Mouse (Mus musculus) retina, adult 2 months (tissue): ENCODE measurements around the gene Gm10912.
"Not testable (repeated sequence)": the region's sequence is repeated elsewhere in the genome, so short reads cannot be mapped to it uniquely, and the experiment has no call there.

Experiments
- DNase-seq: peaks from one replicate; pipeline ENCODE4 v3.0.0-alpha.2; 2012; ENCODE audit warnings: low read depth, low spot score

Gene Gm10912

DNA sequence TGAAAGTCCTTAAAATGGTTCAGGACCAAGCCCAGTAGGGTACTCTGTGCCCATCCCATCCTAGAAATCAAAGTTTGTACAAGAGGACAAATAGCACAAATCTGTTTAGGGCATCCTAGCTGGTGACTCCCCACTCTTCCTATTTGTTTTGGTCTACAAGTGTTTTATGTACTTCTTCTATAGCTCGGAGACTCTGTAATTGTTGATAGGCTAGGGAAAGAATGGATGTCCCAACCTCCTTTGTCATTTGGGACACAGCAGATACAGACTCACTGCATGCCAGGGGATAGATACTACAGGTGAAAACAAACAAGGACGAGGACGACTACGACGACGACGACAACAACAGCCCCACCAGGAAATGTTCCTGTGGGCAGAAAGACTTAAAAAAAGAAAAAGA lies 2.8 kb downstream of the Gm10912 start, which contains the start of gene Gm10799:
Gm10799 (minus strand) TSS at position 101 of the 400 bp plus-strand sequence.
- not testable (repeated sequence) for DNase-seq

DNA sequence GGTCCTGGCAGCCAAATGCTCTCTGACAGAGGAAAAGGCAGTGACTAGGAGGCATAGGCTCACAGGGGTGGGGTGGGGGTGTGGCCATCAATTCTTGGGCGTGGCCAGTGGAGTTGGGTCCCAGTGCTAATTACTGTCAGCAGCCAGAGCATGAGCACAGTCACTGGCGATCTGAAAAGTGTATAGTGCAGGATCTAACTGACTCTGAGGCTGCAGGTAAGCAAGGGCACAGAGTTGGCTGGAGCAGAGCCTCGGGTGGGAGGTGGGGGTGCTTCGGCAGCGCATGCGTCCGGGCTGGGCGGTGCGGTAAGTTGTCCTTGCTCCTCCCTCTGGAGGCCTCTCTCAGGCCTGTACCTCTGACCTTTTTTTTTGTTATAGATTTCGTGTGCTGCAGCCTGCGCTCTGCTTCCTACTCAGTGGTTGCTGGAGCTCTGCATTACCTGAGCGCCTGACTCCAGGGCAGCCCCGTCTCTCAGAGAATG lies 4.1 kb downstream of the Gm10912 start, which contains the start of gene Cd59b:
Cd59b (plus strand) TSS at position 146 of the 482 bp plus-strand sequence.
- peak; percentile 2 for DNase-seq

DNA sequence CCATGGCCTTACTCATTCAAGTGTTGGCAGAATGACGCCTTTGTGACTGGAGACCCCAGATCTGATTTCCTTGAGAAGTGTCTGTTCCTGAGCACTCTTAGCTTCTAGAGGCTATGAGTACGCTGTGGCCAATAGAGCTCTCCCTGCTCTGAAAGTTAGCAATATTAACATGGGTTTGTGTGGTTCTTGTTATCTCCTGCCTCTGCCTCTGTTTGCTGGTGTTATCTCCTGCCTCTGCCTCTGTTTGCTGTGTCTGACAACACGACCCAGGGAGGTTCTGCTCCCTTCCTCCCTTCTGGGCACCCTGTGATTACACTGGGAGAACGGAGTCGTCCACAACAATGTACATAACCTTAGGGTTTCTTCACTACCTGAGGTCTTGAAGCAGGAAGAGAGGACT lies 12.7 kb downstream of the Gm10912 start:
- not testable (repeated sequence) for DNase-seq

DNA sequence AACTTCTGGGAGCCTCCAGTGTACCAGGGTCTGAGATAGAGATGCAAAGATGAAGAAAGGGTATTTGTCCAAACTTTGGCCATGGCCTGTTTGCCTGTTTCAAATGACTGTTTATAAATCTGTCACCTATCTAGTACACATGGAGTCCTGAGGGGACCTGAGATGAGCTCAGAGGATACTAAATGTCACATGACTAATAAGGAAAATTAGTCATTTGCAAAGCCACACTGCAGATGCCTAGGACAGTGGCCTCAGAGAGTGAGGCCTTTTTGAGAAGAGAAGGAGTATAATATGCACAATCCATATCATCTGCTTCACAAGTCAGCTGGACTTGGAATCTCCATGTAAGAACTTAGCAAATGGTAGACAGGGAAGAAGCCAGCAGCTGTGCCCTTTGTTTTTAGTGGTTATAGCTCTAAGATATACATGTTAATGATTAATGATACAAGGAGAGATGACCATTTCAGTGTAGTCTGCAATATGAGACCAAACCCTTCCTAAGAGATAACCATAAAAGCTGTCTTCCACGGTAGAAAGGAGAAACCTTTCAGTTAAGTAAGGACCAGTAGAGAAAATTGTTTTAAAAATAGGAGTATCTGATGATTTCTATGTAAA lies 15.9 kb downstream of the Gm10912 start:
- not testable (repeated sequence) for DNase-seq

DNA sequence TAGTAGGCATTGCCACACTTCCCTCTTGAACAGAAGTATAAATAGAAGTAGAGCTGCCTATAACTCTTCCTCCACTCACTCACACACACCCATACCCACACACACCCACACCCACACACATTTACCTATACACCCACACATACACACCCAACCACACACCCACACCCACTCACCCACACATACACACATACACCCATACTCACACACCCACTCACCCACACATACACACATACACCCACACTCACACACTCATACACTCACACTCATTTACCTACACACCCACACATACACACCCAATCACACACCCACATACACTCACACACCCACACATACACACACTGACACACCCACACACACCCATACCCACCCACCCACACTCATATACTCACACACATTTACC lies 16.8 kb downstream of the Gm10912 start:
- no peak for DNase-seq

DNA sequence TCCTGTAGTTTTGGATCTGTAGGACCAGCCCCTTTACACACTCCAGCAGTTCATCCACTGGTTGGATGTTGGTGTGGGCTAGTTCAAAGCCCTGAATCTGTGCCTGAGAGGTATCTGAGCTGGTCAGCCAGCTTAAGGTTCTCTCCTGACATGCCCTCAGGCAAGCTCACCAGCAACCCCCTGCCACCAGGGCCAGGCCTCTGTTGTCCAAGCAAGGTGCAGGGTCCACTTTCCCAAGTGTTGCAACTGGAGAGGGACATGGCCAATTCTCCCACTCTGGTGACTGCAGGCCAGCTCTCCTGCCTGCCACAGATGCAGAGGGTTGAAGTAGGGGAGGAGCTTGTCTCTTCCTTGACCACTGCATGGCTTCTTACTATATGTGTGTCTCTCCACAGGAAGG lies 18.4 kb downstream of the Gm10912 start:
- not testable (repeated sequence) for DNase-seq

DNA sequence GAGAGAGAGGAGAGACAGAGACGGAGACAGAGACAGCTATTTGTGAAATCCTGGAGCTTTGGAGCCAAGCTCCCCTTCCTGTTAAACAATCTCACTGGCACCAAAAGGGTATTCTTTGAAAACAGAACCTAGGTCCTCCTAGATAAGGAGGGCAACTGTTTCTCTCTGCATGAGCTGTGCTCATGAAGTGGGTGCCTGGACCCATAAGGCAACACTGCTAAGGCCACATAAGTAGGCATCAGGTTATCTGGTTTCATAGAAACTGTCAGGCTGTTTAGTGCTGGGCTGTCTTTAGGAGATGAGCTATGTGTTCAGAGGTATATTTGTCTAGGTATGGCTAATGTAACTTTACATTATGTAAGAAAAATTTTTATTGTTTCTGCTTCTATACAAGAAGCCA lies 21.9 kb downstream of the Gm10912 start:
- not testable (repeated sequence) for DNase-seq

DNA sequence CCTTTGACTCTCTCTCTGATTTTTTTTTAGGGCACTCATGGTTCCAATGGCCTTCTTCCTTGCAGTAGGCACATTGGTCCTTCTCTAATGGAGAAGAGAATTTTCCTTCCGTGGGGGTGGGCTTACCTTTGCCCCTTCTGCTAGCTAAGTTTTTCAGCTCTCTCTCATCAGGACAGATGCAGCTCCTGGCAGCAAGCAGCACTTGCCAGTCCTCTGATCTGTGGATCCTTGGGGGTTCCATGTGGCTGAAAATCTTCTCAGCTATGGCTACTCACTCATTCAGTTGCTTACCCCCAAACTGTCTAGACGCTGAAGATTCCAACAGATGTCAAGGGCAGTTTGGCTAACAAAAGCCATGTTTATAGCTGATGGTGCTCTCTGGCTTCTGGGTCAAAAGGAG lies 27.7 kb downstream of the Gm10912 start:
- DNase-seq, result no peak

DNA sequence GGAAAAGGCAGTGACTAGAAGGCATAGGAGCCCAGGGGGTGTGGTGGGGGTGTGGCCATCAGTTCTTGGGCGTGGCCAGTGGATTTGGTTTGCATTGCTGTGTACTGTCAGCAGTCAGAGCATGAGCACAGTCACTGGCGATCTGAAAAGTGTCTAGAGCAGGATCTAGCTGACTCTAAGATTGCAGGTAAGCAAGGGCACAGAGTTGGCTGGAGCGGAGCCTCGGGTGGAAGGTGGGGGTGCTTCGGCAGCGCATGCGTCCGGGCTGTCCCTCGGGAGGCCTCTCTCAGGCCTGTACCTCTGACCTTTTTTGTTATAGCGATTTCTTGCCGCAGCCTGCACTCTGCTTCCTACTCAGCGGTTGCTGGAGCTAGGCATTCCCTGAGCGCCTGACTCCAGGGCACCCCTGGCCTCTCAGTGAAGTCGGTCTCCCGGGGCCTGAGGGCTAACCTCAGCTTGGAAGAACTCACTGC lies 30.2 kb downstream of the Gm10912 start, which contains the start of gene Cd59a:
Cd59a (plus strand) TSS at position 61 of the 473 bp plus-strand sequence.
- peak; percentile 66 for DNase-seq

DNA sequence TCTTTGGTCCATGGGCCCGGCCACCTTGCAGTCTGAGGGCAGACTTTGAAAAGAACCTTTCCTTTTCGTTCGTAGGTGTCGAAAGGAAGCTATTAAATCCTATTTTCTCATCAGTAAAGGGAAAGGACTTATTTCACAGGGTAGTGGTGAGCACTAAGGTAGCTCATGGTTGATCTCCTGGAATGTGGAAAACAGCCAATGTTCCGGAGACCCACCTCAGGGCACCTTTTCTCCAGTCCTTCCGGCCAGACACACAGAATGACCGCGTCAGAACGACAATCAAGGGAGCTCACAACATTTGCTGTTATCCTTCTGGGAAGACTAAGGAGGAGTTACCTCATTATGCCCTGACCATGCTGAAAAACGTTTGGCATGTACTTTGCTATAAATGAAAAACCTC lies 30.6 kb downstream of the Gm10912 start:
- DNase-seq, result no peak

DNA sequence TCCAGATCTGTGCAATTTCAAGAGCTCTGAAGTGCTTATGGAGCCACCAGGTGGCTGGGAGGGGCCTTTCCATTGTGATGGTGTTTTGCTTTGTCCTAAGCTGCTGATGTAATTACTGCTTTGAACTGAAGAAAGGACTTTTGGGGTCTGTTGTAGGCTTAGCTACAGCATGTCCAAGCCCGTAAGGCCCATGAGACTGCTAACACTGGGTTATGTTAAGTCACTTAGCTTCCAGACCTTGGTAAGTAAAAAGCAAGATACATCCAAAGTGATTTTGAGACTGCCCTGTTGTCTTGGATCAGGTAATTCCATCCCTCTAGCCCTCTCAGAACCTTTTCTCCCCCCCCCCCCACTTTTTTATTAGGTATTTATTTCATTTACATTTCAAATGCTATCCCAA lies 31.2 kb downstream of the Gm10912 start:
- DNase-seq, result not testable (repeated sequence)

DNA sequence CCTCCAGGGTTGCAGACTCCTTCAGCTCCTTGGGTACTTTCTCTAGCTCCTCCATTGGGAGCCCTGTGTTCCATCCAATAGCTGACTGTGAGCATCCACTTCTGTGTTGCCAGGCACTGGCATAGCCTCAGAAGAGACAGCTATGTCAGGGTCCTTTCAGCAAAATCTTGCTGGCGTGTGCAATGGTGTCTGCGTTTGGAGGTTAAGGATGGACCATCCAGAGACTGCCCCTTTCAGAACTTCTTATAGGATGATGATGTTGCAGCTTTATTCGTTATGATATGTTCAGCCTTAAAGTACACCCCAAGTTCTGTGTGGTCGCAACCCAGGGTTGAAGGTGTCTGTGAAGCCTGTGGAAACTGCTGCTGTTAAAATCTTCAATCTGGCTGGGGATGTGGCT lies 31.8 kb downstream of the Gm10912 start:
- not testable (repeated sequence) for DNase-seq

DNA sequence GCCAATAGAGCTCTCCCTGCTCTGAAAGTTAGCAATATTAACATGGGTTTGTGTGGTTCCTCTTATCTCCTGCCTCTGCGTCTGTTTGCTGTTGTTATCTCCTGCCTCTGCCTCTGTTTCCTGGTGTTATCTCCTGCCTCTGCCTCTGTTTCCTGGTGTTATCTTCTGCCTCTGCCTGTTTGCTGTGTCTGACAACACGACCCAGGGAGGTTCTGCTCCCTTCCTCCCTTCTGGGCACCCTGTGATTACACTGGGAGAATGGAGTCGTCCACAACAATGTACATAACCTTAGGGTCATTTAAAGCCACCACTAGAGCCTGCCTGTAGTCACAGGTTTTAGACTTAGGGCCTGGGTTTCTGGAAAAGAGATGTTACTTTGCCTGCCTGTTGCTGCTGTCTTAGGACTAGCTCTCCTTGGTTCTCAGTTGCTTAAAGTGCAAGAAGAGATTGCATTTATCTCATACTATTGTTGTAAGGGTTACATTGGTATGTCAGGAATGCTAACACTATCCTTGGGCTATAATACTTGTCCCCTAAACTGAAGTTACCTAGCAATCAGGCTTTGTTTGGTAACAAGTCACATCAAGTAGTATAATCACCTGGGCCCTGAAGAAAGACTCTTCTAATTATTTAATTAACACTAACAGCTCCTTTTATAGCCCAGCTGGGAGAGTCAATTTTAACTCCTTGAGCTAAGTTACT lies 33.1 kb downstream of the Gm10912 start:
- DNase-seq, result no peak

DNA sequence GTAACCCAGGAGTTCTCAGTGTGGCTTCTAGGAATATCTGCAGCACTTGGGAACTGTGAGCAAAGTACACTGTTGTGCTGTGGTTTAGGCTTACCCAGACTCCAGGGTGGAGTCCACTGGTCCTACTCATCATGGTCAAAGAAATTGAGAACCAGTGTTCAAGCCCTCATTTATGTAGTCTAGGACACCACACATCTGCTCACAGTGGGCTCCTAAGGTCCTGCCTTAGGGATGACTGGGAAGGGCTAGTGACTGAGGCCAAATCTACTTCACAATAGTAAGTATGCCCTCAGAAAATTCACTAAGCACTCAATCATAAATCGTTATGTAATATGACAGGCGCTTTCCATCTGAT lies 33.6 kb downstream of the Gm10912 start:
- DNase-seq, result no peak

DNA sequence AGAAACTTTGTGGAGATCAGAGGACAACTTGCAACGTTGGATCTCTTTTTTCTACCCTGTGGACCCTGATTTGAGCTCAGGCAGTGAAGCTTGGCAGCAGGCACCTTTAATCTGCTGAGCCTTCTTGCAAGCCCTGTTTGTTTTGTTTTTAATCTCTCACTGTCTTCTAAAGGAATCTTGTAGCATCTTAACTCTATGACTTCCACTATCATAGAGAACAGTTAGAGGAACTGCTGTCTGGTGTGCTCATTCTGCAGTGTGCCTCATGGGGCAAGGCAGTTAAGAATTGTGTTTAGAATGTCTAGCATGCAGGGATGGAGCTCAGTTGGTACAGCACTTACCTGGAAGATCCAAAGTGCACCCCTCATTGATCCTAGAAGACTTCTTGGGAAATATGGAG lies 34.3 kb downstream of the Gm10912 start:
- no peak for DNase-seq

DNA sequence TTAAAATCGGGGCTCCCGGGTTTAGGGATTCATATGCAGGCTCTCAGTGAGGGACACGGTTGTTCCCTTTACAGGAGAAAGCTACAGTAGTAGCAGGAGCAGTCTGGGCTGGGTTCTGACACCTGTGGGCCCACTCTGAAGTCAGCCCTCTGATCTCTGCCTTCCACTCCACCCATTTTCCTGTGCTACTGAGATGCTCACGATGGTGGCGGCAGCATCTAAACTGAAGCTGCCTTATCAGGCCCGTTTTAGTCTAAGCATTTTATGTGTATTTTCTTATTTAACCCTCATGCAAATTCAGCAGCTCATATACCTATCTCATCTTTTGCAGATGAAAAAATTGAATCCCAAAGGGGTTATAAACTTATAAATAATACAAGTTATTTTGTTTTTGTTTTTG lies 39.2 kb downstream of the Gm10912 start:
- DNase-seq, result no peak

DNA sequence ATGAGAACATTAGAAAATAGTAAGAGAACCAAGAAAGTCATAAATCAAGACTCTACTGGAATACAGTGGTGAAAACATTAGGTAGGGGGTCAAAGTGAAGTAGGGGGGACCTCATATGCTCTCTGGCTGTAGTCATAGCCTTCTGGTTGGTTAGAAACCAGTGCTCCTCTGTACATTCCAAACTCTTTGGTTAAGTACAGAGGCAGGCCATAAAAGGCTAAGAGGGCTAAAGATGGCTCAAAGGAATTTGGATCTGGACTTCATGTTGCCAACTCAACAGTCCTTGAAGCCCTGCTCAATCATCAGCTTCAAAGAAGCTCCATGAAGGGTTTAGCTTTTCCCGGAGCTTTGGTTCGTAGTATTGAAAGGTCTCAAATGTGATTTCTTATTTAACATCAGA lies 43.4 kb downstream of the Gm10912 start:
- not testable (repeated sequence) for DNase-seq

DNA sequence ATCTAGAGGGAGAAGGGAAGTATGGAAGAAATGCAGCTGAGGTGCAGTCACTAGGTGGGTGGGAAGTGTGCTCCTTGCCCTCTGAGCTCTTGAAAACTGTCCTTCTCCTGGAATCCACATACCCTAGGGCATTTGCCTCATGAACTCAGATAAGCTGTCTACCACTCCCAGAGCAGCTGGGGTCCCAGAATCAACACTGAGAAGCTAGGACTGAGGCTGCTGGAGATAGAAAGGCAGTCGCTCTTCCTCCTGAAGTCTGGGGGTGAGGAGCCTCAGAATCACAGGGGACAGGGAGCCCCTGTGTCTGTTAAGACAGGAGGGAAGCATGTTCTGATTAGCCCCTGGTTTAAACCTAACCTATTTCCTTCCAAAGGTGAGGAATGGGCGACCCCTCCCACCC lies 43.9 kb downstream of the Gm10912 start:
- no peak for DNase-seq

DNA sequence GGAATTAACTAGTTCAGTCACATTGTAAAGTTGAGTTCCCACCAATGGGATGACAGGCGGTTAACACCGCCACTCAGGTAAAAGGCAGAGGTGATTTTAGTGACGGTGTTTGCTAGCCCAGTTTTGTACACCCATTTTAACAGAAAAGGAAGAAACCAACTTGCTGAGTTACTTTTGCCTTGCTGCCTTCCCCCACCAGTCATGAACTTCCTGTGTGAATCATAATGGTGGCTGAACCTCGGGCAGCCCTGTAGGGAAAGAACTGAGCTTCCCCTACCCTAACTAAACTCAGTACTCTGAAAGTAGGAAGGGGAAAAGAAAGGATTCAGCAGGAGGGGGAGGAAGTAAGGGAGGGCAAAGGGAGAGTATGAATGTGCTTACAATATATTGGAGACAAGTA lies 44.4 kb downstream of the Gm10912 start:
- DNase-seq, result no peak

DNA sequence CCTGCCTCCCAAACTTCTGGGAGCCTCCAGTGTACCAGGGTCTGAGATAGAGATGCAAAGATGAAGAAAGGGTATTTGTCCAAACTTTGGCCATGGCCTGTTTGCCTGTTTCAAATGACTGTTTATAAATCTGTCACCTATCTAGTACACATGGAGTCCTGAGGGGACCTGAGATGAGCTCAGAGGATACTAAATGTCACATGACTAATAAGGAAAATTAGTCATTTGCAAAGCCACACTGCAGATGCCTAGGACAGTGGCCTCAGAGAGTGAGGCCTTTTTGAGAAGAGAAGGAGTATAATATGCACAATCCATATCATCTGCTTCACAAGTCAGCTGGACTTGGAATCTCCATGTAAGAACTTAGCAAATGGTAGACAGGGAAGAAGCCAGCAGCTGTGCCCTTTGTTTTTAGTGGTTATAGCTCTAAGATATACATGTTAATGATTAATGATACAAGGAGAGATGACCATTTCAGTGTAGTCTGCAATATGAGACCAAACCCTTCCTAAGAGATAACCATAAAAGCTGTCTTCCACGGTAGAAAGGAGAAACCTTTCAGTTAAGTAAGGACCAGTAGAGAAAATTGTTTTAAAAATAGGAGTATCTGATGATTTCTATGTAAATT lies 45.7 kb downstream of the Gm10912 start:
- not testable (repeated sequence) for DNase-seq

DNA sequence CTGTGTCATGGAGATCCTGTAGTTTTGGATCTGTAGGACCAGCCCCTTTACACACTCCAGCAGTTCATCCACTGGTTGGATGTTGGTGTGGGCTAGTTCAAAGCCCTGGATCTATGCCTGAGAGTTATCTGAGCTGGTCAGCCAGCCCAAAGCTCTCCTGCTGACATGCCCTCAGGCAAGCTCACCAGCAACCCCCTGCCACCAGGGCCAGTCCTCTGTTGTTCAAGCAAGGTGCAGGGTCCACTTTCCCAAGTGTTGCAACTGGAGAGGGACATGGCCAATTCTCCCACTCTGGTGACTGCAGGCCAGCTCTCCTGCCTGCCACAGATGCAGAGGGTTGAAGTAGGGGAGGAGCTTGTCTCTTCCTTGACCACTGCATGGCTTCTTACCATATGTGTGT lies 47.9 kb downstream of the Gm10912 start:
- not testable (repeated sequence) for DNase-seq

DNA sequence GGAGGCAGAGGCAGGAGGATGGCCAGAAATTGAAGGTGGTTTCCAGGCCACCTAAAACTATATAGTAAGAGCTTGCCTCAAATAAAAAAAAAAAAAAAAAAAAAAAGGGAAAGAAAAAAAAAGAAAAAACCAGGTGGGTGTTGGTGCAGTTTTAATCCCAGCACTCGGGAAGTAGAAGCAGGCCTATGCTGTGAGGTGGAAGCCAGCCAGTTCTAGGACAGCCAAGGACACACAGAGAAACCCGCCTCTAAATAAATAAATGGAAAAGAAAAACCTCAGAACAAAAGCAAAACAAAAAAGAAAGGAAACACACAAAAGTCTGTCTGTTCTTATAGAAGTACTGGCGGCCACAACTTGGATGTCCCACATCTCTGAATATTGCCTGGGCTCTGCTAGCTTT lies 49.3 kb downstream of the Gm10912 start:
- DNase-seq, result no peak
